Mouse (Mus musculus) gastrocnemius, adult 18-20 months (tissue): ENCODE results near the gene Gpt2. TPM values are rescaled to one million over a fixed set of nuclear protein-coding genes. Genes with fewer than 3 reads are reported as not detected.

Experiments used
- DNase-seq: peaks from one replicate; pipeline ENCODE4 v3.0.0; 2021; ENCODE audit warnings: low spot score
- total RNA-seq, 2 experiments: library from RNA; stranded (reverse); gene quantifications; 2 replicates each; pipeline ENCODE4 v1.2.3; 2021

The Gpt2 gene
- total RNA-seq, 2 experiments from 2014 or later: 180 to 289 TPM

DNA sequence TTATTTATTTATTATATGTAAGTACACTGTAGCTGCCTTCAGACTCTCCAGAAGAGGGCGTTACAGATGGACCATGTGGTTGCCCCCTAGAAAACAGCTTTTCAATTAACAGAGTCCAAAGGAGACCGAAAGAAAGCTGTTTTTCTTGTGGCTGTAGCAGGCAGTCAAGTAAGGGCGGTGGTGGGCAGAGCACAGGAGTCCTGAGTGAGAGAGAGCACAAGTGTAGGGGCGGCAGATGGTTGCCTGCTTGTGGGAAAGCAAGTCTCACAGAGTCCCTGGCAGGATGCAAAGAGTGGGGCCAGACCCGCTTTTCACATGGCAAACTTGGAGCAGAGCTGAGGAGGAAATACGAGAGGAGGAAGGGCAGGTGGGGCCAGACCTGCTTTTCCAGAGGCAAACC lies 9.9 kb upstream of the Gpt2 start:
- DNase-seq: no peak

DNA sequence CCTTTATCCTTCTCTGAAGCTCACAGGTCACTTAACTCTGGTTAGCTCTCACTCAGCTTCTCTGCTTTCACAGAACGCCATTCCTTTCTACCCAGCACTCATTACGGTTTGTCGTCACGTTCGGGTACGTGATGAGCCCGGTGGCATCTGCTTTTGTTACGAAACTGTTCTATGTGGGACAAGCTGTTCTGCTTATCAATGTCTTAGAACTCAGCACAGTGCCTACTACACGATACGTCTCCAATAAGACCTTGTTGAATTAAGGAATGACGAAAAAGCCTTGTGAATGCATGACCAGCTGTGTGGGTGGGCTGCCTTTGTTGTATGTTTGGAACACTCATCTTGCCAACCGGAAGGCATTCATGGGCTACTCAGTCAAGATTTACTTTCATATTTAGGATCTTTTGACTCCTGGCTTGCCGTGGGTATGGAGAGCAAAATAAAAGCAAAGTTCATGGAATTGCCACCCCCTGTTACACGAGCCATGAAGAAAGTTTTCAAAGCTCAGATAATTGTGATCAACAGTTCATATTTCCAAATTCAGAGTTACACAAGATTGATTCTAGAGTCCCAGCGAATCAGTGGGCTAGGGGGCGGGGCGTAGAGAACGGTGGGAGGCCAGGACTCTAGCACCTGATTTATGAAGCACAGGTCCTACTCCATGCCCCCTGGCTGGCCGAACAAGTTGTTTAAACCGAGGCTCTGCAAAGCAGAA lies 4.3 kb upstream of the Gpt2 start:
- DNase-seq: no peak

DNA sequence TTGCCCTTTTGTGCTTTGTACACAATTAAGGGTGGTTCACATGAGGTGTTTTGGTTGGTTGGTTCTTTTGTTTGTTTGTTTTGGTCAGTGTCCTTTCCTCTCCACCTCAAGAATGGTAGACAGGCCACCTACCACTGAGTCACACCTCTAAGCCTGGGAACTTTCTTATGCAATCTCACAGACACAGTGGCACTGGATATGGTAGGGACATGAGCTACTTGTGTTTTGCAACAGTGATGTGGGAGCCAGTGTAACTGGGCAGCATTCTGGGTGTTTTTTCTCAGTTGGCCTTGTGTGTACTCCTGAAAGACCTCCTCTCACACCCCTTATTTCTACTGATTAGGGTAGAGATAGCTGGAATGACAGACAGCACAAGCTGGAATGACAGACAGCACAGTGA lies 3.7 kb upstream of the Gpt2 start:
- no peak for DNase-seq

DNA sequence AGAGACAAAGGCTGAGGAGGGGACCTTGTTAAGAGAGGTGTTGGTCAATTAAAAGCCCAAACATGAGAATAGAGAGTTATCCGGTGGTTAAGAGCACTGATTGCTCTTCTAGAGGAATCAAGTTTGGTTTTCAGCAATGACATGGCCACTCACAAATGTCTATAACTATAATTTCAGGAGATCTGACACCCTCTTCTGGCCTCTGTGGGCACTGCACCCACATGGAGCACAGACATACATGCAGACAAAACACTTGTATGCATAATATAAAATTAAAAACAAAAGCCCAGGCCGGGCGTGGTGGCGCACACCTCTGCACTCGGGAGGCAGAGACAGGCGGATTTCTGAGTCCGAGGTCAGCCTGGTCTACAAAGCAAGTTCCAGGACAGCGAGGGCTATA lies 2.8 kb upstream of the Gpt2 start:
- DNase-seq: no peak

DNA sequence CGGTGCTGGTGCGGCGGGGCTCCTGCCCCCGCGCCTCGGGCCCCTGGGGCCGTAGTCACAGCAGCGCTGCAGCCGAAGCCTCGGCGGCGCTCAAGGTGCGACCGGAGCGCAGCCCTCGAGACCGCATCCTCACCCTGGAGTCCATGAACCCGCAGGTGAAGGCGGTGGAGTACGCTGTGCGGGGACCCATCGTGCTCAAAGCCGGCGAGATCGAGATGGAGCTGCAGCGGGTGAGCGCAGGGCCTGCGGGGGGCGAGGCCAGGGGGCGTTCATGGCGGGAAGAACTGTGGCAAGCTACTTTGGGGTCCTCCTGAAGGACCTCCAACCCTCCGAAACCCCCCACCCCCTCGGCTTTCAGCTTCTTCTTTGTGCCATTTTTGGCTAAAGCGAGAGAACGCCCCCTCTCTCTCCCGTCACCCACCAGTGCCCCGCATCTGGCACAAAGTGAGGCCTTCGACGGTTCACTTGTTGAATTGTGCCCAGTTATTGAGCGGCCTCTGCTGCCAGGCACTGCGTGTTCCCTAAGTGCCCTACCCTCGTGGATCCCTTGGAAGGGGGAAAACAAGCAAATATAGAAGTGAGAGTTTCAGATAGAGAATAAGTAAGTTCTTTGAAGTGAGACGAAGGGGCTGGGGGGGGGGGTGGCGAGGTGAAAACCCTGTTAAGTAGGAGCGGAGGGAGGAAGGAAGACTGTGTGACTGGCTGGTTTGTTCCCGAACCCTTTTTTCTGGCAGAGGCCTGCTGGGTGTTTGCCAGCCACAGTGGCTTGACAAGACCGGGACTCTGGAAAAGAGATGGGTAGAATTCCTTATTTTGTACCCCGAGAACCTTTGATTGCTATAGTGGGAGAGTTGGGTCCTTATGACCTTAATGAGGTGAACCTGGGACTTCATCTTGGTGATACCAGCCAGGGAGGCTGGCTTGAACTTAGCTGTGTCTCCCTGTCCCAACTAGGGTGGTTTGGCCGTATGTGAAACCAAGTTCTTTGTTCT lies 860 bp downstream of the Gpt2 start:
- DNase-seq: no peak

DNA sequence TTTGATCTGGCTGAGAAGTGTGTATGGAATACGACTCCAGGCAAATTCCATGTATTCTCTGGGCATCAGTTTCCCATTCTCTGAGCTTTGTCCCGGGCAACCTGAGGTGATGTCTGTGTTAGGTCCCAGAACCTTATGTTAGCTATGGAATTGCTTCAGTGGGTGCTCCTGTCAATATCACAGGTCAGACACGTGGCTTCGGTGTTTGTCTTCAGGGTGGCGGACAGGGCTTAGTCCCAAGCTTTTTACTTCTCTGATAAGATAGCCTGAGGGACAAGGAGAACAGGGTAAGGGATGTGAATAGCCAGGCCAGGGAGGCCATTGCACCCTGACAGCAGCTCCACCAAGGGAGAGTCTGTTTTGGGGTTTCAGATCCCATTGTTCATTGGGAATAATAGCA lies 3.7 kb downstream of the Gpt2 start:
- DNase-seq: no peak

DNA sequence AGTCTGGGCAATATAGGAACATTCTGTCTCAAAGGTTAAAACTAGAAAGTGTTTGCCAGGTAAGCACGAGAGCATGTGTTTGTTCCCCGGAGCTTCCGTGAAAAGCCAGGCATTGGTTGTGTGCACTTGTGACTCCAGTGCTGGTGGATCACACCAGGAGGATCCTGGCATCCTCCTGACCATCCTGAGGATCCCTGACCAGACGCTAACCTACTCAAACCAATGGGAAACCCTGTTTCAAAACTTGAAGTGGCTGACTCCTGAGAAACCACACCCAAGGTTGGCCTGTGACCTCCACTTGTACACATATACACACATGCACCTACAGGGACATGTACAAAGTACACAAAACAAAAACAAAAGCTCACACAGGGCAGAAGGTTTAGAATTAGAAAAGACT lies 4.4 kb downstream of the Gpt2 start:
- DNase-seq: no peak

DNA sequence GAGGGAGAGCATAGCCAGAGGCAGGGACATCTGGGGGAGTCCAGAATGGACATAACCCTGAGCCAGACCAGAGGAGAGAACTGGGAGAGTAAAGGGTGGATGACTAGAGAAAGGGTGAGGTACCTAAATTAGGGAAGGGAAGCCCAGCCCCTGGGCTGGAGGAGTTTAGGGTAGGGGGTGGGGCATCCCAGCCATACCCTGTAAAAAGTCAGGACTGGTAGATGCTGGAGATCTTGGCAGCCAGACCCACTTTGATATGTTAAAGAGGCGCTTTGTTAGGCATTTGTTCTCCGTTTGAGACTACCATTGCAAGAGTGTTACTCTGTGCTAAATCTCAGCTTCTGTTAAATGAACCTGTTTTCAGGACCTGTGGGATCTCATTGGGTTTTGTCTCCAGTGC lies 6.2 kb downstream of the Gpt2 start:
- no peak for DNase-seq

DNA sequence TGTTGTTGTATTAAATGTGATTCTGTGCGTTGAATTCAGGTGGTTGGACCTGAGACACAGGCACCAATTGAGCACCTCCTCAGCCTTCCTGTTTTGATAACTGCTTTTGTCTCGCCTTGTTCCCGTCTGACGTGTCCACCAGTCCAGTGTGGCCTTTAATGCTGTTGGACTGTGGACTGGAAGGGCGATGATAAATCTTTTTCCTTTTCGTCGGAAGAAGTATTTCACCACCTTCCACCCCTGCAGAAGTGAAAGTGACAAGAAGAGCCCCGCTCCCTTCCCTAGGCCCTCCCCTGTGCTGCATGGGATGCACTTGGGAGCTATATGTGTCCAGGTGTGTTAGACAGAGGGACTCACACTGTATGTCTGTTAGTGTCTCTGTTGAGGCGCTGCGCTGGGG lies 8.1 kb downstream of the Gpt2 start:
- DNase-seq: no peak

DNA sequence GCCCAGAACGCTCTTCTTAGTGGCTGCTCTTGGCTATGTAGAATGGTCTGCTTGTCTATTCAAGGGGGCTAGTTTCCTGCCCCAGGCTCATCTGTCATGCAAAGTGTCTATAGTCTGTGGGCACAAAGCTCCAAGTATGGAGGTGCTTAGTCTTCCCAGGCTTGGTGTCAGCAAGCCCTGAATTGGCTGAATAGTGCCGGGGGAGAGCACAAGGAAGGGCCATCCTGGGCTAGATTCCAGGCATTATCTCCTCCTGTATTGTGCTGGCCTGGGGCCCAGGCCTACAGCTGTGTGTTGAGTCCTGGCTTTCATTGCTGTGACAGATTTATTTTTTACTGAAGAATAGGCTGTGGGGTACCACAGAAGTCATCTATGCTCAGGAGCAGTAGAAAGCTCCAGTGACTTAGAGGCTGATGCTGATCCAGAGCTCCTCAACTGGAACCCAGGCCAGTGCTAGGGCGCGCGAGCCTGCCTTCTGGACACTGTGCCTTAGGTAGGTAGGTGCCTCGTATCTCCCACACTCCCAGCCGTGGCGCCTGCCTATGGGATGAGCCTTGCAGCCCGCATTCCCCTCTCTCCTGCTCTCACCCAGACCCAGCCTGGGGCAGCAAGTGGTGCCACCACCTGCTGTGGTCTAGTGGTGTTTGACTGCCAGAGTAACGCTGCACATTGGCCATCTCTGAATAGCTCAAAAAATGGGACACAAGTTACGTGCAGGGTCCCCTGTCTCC lies 8.7 kb downstream of the Gpt2 start:
- DNase-seq: no peak

DNA sequence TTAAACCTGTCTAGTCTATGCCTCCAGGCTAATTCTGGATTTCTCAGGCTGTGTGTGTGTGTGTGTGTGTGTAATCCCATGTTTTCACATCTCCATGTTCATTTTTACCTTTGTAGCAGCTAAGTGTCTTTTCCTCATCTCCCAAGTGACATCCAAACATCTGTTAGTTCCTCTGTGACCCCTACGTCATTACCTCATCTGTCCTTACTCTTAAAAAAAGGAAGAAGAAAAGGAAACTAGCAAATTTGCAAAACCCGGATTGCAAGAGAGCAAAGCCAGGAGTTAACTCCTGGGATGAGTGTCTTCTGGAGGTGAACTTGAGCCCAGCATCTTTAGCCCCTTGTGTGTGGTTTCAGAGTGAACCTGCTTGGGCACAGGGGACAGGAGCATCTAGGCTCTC lies 10.0 kb downstream of the Gpt2 start:
- DNase-seq: no peak

DNA sequence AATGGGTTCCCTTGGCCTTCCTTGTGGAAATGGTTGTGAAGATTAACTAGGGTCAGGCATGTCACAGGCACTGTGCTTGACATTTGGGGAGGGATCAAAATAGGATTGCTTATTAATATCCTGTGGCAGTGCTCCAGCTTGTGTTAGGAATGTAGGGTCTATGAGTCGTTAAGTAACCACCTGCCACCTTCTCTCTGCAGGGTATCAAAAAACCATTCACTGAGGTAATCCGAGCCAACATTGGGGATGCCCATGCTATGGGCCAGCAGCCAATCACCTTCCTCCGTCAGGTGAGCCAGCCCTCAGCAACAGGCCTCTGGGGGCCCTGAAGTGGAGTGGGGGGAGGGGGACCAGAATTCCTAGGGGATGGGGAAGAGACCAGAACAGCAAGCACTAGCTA lies 10.7 kb downstream of the Gpt2 start:
- peak; percentile 59 for DNase-seq

DNA sequence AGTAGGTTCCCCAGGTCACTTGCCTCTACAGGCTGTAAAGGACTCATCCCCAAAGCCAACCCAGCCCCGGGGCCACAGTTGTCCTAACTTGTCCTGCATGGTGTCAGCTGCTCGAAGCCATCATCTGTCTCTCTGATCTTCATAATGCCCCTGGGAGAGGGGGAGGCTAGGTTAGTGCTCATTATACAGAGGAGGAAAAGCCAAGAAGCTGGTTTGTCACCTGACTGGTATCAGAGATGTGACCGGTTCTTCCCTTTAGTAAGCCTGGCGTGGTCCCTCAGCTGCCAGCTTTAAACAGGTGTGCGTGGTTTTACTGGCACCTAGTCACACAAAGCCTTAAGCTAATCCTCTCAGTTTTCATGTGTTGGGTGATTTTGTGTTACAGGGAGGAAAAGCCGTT lies 12.3 kb downstream of the Gpt2 start:
- no peak for DNase-seq

DNA sequence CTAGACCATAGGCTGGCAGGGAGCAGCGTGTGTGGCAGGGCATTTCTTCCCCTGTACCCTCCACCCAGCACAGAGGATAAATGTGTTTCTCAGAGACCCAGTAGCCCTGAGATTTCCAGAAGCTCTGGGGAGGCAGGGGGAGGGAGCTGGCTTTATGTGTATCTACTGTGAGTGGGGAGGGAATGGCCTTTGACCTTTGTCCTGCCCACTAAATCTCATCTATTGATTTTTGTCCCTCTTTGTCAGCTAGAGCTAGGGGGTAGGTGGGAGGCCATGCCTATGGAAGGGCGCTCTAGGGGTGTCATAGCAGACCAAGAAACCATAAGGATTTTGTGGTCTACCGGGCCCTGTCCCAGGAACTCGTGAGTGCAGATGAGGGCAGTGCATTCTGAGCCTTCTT lies 14.2 kb downstream of the Gpt2 start:
- DNase-seq: no peak

DNA sequence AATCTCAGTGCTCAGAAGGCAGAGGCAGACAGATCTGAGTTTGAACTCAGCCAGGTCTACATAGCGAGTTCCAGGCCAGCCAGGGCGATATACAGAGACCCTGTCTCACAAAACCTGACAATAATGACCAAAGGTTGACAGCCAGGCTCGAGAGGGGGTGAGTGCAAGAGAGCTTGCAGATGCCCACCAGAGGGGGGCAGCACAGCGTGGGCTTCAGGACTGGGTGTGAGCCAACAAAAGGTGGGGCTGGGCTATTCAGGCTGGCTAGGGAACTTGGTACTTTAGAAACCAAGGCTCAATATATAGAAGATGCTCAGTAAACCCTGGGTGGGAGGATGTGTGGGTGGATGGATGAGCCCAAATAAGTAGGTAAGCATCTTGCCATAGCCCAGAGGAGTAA lies 16.3 kb downstream of the Gpt2 start:
- DNase-seq: no peak

DNA sequence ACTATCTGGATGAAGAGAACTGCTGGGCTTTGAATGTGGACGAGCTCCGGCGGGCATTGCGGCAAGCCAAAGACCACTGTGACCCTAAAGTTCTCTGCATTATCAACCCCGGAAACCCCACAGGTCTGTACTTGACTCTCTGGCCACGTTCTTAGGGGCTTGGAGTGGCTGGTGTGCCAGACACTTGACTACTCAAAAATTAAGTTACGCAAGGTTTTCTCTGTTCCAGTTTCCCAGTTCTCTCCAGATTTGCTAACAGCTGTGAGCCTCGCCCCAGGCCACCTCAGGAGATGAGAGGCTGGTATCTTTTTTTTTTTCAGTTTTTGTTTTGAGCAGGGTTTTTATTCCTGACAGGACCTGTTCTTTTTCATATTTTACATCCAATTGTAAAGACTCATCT lies 19.9 kb downstream of the Gpt2 start:
- DNase-seq: no peak

DNA sequence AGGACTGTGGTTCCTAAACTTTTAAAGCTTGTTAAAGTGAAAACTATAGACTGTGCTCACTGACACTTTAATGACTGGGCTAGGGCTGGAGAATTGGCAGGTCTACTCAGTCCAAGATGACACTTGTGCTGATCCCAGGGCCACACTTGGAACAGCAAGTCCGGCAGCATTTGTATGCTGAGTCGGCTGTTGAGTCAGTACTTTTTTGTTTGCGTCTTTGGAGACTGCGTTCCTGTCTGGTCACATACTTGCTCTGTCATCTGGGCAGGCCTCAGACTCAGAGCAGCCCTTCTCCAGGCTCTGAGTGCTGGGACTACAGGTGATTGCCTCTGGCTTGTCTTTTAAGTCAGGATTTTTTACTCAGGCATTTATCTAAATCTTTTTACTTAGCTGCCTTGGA lies 20.9 kb downstream of the Gpt2 start:
- peak; percentile 79 for DNase-seq

DNA sequence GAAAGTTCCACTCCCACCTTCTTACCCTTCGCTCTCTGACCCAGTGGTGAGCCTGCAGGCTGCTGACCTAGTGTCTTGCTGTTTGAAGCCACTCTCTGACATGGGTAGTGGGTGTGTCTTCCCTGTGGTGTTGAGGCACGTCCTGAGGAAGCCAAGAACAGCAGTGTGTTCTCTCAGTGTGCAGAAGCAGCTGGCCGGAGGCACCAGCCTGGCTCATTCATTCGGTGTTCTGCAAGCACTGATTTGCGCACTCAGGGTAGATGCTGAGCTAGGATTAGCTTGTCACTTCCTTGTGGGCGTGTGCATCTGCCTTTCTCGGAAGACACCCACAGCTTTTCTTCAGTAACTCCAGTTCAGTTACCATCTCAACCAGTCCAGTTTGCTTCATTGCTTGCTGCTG lies 23.0 kb downstream of the Gpt2 start:
- DNase-seq: peak; percentile 74

DNA sequence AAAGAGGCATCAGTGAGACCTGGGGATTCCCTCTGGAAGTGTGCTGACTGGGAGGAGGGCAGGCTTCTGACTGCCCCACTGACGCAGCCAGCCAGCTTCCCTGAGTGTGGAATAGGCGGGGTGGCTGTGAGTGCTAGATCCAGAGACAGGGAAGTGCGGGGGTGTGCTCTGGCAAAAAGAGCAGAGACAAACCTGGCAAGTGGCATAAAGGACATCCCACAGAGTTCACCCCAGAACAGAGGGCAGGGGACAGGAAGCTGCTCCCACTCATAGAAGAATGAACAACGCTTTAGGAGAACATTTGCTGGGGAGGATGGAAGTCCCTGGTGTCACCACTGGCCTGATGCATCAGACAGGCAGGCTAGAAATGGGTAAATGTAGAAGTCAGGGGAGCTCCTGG lies 25.0 kb downstream of the Gpt2 start:
- DNase-seq: no peak

DNA sequence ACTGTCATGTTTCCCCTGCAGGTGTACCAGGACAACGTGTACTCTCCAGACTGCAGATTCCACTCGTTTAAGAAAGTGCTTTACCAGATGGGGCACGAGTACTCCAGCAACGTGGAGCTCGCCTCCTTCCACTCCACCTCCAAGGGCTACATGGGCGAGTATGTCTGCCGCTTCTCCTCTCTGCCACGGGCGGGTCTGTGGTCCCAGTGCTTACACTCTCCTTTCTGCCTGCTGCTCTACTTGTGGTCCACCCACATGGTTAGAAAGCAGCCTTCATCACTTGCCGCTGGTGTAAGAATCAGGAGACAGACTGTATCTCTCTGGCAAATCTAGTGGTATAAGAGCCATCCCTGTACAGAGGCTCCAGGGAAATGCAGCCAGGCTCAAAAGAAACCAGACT lies 25.6 kb downstream of the Gpt2 start:
- DNase-seq: no peak

DNA sequence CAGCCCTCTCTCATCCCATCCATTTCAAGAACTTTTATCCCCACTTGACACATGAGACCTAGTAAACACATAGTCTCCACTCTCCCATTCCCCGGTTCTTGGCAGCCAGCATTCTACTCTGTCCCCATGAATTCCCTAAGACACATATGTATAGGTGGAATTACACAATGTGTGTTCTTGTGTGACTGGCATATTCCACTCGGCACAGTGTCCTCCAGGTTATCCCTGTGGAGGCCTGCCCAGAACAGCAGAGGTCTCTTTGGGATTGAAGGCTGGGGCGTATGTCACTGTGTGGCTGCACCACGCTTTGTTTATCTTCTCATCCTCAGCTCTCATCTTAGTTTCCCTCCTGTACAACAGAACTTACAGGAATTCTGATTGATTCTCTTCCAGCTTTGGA lies 28.2 kb downstream of the Gpt2 start:
- peak; percentile 56 for DNase-seq

DNA sequence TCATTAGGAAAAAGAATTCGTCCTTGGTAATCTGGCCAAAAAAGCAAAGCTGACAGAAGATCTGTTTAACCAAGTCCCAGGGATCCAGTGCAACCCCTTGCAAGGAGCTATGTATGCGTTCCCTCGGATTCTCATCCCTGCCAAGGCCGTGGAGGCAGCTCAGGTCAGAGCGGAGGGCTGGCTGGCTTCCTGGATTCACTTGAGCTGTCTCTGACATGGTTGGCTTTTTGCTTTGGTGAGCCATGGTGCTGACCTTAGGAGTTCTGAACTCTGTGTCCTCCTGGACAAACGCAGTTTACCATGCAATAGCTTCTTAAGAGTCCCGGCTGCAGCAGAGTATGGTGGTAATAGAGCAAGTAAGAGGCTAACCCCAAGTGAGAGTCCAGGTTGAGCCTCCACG lies 29.0 kb downstream of the Gpt2 start:
- peak; percentile 90 for DNase-seq
